Mouse (Mus musculus): Measurements from ENCODE around the gene Nceh1. TPM values are rescaled to one million over a fixed set of nuclear protein-coding genes. Genes with fewer than 3 reads are reported as not detected.
"Not testable (repeated sequence)": the region's sequence is repeated elsewhere in the genome, so short reads cannot be mapped to it uniquely, and the experiment has no call there.

The Nceh1 gene
- polyA plus RNA-seq, 1 experiment = 6.2 TPM

- Histone ChIP-seq H3ac (ENCODE audit: control insufficient read depth, insufficient read length) (no peak overlapping the region), H3K4me2 (ENCODE audit: low read depth) (no peak overlapping the region), H3K27me3 (ENCODE audit: control insufficient read depth, insufficient read depth, insufficient read length) (peaks cover 4% of the 10 kb centered on the region), H3K4me3 (no peak overlapping the region), H3K79me2 (ENCODE audit: control insufficient read depth, insufficient read depth) (no peaks in the 10 kb centered on the region), H3K36me3 (ENCODE audit: control insufficient read depth, insufficient read depth) (no peaks in the 10 kb centered on the region)
- TF ChIP-seq MAX (IDR thresholded peaks at IDR 0.05; ENCODE audit: low read depth) (no peak), POLR2A (IDR thresholded peaks at IDR 0.05; ENCODE audit: insufficient read length, low read depth) (no peak), USF1 (IDR thresholded peaks at IDR 0.05; ENCODE audit: low read depth) (no peak), SRF (IDR thresholded peaks at IDR 0.05; ENCODE audit: control insufficient read depth, insufficient read length, low read depth) (no peak), CEBPB (IDR thresholded peaks at IDR 0.05; ENCODE audit: insufficient read depth, poor library complexity, severe bottlenecking) (no peak), REST (IDR thresholded peaks at IDR 0.05; ENCODE audit: insufficient read depth, insufficient read length) (no peak)
Measured at GRCm38 (mm10) chr3:27269151-27269550, 86.4 kb downstream of the Nceh1 start.

- TF ChIP-seq SRF (IDR thresholded peaks at IDR 0.05; ENCODE audit: control insufficient read depth, insufficient read length, low read depth) = no peak
- TF ChIP-seq TCF12 (IDR thresholded peaks at IDR 0.05; ENCODE audit: insufficient read depth, poor library complexity, severe bottlenecking) = no peak
- TF ChIP-seq E2F4 (IDR thresholded peaks at IDR 0.05; ENCODE audit: insufficient read depth) = no peak
- H3K36me3 ChIP-seq (ENCODE audit: control insufficient read depth, insufficient read depth) = no peaks in the 10 kb centered on the region
- H3ac ChIP-seq (ENCODE audit: control insufficient read depth, insufficient read length) = no peak overlapping the region
- H3K79me2 ChIP-seq (ENCODE audit: control insufficient read depth, insufficient read depth) = no peaks in the 10 kb centered on the region
- H3K4me3 ChIP-seq = no peak overlapping the region
- H3K27me3 ChIP-seq (ENCODE audit: control insufficient read depth, insufficient read depth, insufficient read length) = peaks cover 4% of the 10 kb centered on the region
- no peak overlapping the region for H3K4me2 ChIP-seq (ENCODE audit: low read depth)
Measured at GRCm38 (mm10) chr3:27270160-27270962, 87.6 kb downstream of the Nceh1 start.

DNA sequence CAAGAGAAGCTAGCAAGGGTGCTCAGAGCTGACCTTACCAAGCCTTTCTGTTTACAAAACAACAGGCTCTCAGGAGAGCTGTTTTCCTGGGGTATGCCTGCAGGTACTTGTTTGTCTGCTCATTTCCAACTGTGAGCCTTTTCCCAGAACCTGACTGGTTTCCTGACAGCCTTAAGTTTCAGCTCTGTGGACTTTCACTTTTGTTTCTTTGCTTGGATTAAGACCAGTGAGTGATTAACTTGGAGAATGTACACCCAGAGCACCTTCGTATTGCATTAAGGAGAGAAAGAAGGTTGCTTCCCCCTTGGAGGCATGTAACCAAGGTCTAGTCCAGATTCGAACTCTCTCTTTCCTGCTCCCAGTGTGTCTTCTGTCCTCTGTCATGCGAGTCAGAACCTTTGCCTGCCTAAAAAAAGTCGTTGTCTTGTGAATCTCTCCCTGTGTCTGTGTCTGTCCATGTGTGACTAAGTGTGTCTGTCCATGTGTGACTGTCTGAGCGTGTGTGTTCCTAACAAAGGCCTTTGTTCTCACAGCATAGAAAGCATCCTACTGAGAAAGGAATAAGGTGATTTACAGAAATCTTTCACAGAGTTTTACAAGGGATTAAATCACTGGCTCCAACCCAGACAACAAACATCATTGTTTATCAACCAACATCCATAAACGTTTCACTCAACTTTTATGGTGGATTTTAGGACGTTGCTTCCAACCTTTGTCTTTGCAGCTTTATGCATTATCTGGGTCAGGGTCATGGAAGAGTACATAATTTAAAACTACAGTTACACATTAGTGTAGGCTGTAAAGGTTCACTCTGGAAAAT is 90.4 kb downstream of the Nceh1 start:
- TF ChIP-seq USF1 (IDR thresholded peaks at IDR 0.05; ENCODE audit: low read depth) = no peak
- Histone ChIP-seq H3K79me2 (ENCODE audit: control insufficient read depth, insufficient read depth) (no peaks in the 10 kb centered on the region), H3K4me2 (ENCODE audit: low read depth) (peak overlapping the region; percentile 42), H3ac (ENCODE audit: control insufficient read depth, insufficient read length) (no peak overlapping the region), H3K4me3 (no peak overlapping the region), H3K27me3 (ENCODE audit: control insufficient read depth, insufficient read depth, insufficient read length) (no peaks in the 10 kb centered on the region), H3K36me3 (ENCODE audit: control insufficient read depth, insufficient read depth) (no peaks in the 10 kb centered on the region)

DNA sequence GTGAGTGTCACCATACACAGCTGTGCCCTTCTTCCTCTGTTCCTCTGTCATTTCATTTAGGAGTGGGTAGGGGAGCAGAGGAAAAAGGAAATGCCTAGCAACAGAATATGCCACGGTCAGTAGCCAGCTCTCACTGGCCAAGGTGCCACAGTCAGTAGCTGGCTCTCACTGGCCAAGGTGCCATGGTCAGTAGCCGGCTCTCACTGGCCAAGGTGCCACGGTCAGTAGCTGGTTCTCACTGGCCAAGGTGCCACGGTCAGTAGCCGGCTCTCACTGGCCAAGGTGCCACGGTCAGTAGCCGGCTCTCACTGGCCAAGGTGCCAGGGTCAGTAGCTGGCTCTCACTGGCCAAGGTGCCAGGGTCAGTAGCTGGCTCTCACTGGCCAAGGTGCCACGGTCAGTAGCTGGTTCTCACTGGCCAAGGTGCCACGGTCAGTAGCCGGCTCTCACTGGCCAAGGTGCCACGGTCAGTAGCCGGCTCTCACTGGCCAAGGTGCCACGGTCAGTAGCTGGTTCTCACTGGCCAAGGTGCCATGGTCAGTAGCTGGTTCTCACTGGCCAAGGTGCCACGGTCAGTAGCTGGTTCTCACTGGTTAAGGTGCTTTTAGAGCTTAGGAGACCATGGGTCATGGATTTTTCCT is 96.6 kb downstream of the Nceh1 start:
- not testable (repeated sequence) for H3K79me2 ChIP-seq (ENCODE audit: control insufficient read depth, insufficient read depth); H3K27me3 ChIP-seq (ENCODE audit: control insufficient read depth, insufficient read depth, insufficient read length); H3K4me3 ChIP-seq; H3K4me2 ChIP-seq (ENCODE audit: low read depth); H3ac ChIP-seq (ENCODE audit: control insufficient read depth, insufficient read length); H3K36me3 ChIP-seq (ENCODE audit: control insufficient read depth, insufficient read depth)

GRCm38 (mm10) chr3:27280280-27280749 is 97.5 kb downstream of the Nceh1 start:
- Histone ChIP-seq H3K36me3 (ENCODE audit: control insufficient read depth, insufficient read depth) (no peaks in the 10 kb centered on the region), H3K27me3 (ENCODE audit: control insufficient read depth, insufficient read depth, insufficient read length) (no peaks in the 10 kb centered on the region), H3K79me2 (ENCODE audit: control insufficient read depth, insufficient read depth) (no peaks in the 10 kb centered on the region), H3K4me3 (no peak overlapping the region), H3ac (ENCODE audit: control insufficient read depth, insufficient read length) (no peak overlapping the region), H3K4me2 (ENCODE audit: low read depth) (no peak overlapping the region)
- TF ChIP-seq USF1 (IDR thresholded peaks at IDR 0.05; ENCODE audit: low read depth) = no peak
- no peak for TF ChIP-seq E2F4 (IDR thresholded peaks at IDR 0.05; ENCODE audit: insufficient read depth)
- no peak for TF ChIP-seq TCF12 (IDR thresholded peaks at IDR 0.05; ENCODE audit: insufficient read depth, poor library complexity, severe bottlenecking)
- no peak for TF ChIP-seq SRF (IDR thresholded peaks at IDR 0.05; ENCODE audit: control insufficient read depth, insufficient read length, low read depth)
- TF ChIP-seq MYOD1 (IDR thresholded peaks at IDR 0.05; ENCODE audit: control insufficient read depth in 1 of 3, insufficient read length in 2 of 3, low read depth in 2 of 3) = no peak
- TF ChIP-seq MAX (IDR thresholded peaks at IDR 0.05; ENCODE audit: low read depth) = no peak
- no peak for TF ChIP-seq MYOG (IDR thresholded peaks at IDR 0.05; ENCODE audit: control insufficient read depth in 1 of 3, insufficient read depth in 1 of 3, insufficient read length in 2 of 3, low read depth in 2 of 3)
- no peak for TF ChIP-seq POLR2A (IDR thresholded peaks at IDR 0.05; ENCODE audit: insufficient read length, low read depth)
- TF ChIP-seq TCF3 (IDR thresholded peaks at IDR 0.05; ENCODE audit: insufficient read length, low read depth) = no peak
- TF ChIP-seq CEBPB (IDR thresholded peaks at IDR 0.05; ENCODE audit: insufficient read depth, poor library complexity, severe bottlenecking) = no peak
- TF ChIP-seq POLR2AphosphoS2 (IDR thresholded peaks at IDR 0.05; ENCODE audit: insufficient read length, low read depth) = no peak
- TF ChIP-seq REST (IDR thresholded peaks at IDR 0.05; ENCODE audit: insufficient read depth, insufficient read length) = no peak

Data from myocyte (in vitro differentiated cells).